8 mouse cellular contexts compared by ENCODE assay signal in the genomic region with DNA sequence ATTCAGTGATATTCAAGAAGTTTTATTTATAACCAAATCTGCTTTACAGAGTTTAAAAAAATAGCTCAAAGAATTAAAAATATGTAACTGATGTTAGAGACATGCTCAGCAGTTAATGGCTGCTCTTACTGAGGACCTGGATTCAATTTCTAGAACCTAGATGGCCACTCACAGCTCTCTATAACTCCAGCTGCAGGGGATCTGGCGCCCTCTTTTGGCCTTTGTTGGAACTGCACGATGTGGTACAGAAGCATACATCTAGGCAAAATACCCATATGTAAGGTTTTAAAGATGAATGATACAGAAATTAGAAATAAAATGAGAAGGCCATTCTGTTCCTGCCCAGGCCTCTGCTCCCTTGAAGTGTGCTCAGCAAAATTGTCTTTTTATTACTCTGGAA.
A peak's percentile ranks its signal among the peaks of the same experiment; 100 is the strongest.
DNase-seq lines count a peak whose midpoint lies in the region; ATAC-seq and TF ChIP-seq lines count a peak whose summit lies in the region.

No protein-coding gene starts in this region.

- H3K27me3 ChIP-seq in intestine, postnatal 0 days (replicated peaks; ENCODE audit: control insufficient read depth, insufficient read depth, low read length), result no peaks in the 10 kb centered on the region
- H3K27me3 ChIP-seq in intestine, embryonic 16.5 days (replicated peaks; ENCODE audit: control insufficient read depth, insufficient read depth, low read length), result no peaks in the 10 kb centered on the region
- H3K27me3 ChIP-seq in E14TG2a.4 (ENCODE audit: insufficient read depth, low read length), result no peaks in the 10 kb centered on the region
- H3K27me3 ChIP-seq in limb, embryonic 10.5 days (ENCODE audit: low read depth, poor library complexity, severe bottlenecking), result no peaks in the 10 kb centered on the region

- no peak overlapping the region for H3K9ac ChIP-seq in intestine, postnatal 0 days (ENCODE audit: low read depth, low read length)
- no peak overlapping the region for H3K9ac ChIP-seq in intestine, embryonic 16.5 days (ENCODE audit: low read depth, low read length)

- no peak overlapping the region for H3K4me3 ChIP-seq in intestine, postnatal 0 days (ENCODE audit: low read depth, low read length)
- no peak overlapping the region for H3K4me3 ChIP-seq in intestine, embryonic 16.5 days (ENCODE audit: low read length)
- H3K4me3 ChIP-seq in E14TG2a.4 (replicated peaks; ENCODE audit: low read length), result no peak overlapping the region
- no peak overlapping the region for H3K4me3 ChIP-seq in limb, embryonic 10.5 days

- ATAC-seq in intestine, postnatal 0 days, result no peak
- no peak for ATAC-seq in intestine, embryonic 16.5 days
- peak; percentile 56 for ATAC-seq in neutrophil, adult 5-6 weeks (ENCODE audit: extremely low read depth, insufficient number of reproducible peaks, low FRiP score, poor library complexity, severe bottlenecking)

- no peaks in the 10 kb centered on the region for H3K9me3 ChIP-seq in intestine, postnatal 0 days (ENCODE audit: control insufficient read depth)
- H3K9me3 ChIP-seq in intestine, embryonic 16.5 days (ENCODE audit: control insufficient read depth, low read length), result no peaks in the 10 kb centered on the region
- H3K9me3 ChIP-seq in E14TG2a.4 (ENCODE audit: low read length), result no peaks in the 10 kb centered on the region
- no peaks in the 10 kb centered on the region for H3K9me3 ChIP-seq in limb, embryonic 10.5 days (replicated peaks)

- 4% methylated on average over 2 of the region's 2 CpGs for WGBS in intestine, postnatal 0 days
- WGBS in intestine, embryonic 16.5 days, result 4% methylated on average over 2 of the region's 2 CpGs
- WGBS in limb, embryonic 10.5 days, result 4% methylated on average over 2 of the region's 2 CpGs

- H3K4me1 ChIP-seq in intestine, postnatal 0 days (replicated peaks; ENCODE audit: control insufficient read depth, insufficient read depth, low read length), result no peaks in the 10 kb centered on the region
- no peaks in the 10 kb centered on the region for H3K4me1 ChIP-seq in intestine, embryonic 16.5 days (ENCODE audit: control insufficient read depth, insufficient read depth, low read length)
- no peaks in the 10 kb centered on the region for H3K4me1 ChIP-seq in E14TG2a.4 (replicated peaks; ENCODE audit: low read depth, low read length)
- H3K4me1 ChIP-seq in limb, embryonic 10.5 days, result no peaks in the 10 kb centered on the region

- H3K36me3 ChIP-seq in intestine, postnatal 0 days (ENCODE audit: control insufficient read depth, insufficient read depth), result no peaks in the 10 kb centered on the region
- no peaks in the 10 kb centered on the region for H3K36me3 ChIP-seq in intestine, embryonic 16.5 days (ENCODE audit: control insufficient read depth, insufficient read depth, low read length)
- H3K36me3 ChIP-seq in E14TG2a.4 (ENCODE audit: insufficient read depth, low read length), result no peaks in the 10 kb centered on the region
- H3K36me3 ChIP-seq in limb, embryonic 10.5 days, result no peaks in the 10 kb centered on the region

- H3K27ac ChIP-seq in intestine, postnatal 0 days (ENCODE audit: low read depth, low read length), result no peak overlapping the region
- H3K27ac ChIP-seq in intestine, embryonic 16.5 days (ENCODE audit: low read length), result no peak overlapping the region
- H3K27ac ChIP-seq in limb, embryonic 10.5 days, result no peak overlapping the region

- H3K4me2 ChIP-seq in intestine, postnatal 0 days (replicated peaks; ENCODE audit: low read depth), result no peak overlapping the region
- no peak overlapping the region for H3K4me2 ChIP-seq in intestine, embryonic 16.5 days (ENCODE audit: low read depth, low read length)

- peak; percentile 48 for DNase-seq in adrenal gland, adult 2 months
- peak; percentile 32 for DNase-seq in forelimb bud, embryonic 11.5 days (ENCODE audit: low read depth, low spot score)
- DNase-seq in limb, embryonic 10.5 days (ENCODE audit: low spot score), result peak; percentile 68
- no peak for DNase-seq in layer of hippocampus, adult 8-10 months (ENCODE audit: low spot score in 2 of 2)

- peak; percentile 76 for TF ChIP-seq CTCF in intestine, postnatal 0 days (IDR thresholded peaks at IDR 0.05; ENCODE audit: low read depth)
- peak; percentile 97 for TF ChIP-seq CTCF in E14TG2a.4 (conservative IDR thresholded peaks at IDR 0.05; ENCODE audit: low read length)

Comparison
In these comparisons a context has a peak if more than half of its experiments do, and no peak if none do; other contexts are left out.
1. DNase-seq: peak in adrenal gland, adult 2 months (single experiment), forelimb bud, embryonic 11.5 days (single experiment) and limb, embryonic 10.5 days (single experiment); none in layer of hippocampus, adult 8-10 months (0 of 2).